Mouse (Mus musculus) urinary bladder, postnatal 36 days (tissue): ENCODE results near the gene Dydc1.

Experiments used
- DNase-seq, 2 experiments: peaks; one replicate each; pipeline ENCODE4 v3.0.0; 2022; ENCODE audit warnings: low spot score in 2 of 2, mixed read lengths in 1 of 2

Gene Dydc1

DNA sequence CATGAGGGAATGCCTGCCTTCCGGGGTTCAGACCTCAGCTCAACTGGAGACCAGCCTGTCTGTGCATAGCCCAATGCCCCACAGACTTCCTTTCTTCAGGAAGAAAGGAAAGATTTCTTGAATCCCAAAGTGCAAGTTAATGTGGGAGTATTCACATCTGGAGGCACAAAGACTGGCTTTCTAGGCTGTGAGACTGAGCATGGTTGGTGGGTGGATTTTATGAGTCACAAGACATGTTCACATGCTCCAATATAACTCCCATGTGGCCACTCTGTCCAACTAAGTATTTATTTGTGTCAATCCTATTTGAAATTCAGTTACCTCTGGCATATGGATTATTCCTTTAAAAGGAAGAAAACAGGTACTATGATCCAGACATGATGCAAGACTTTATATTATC, 26.0 kb downstream of the Dydc1 start:
- DNase-seq = no peak

DNA sequence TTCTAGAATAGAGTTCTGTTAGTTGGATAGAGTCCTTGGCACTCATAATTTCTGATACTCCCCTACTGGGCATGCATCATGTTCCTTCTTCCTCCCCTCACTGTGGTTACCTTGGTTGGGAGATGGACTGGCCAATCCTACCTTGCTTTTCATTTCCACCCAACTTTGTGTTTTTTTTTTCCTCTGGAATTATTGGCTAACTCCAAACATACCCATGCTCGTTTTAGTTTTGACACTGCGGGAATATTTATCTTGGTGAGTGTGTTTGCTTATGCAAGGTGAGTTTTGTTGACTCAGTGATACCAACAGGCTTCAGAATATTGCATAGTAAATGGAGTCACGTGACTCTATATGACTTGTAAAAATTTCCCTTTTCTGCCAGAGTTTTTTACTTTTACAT, 28.0 kb downstream of the Dydc1 start:
- DNase-seq = no peak

DNA sequence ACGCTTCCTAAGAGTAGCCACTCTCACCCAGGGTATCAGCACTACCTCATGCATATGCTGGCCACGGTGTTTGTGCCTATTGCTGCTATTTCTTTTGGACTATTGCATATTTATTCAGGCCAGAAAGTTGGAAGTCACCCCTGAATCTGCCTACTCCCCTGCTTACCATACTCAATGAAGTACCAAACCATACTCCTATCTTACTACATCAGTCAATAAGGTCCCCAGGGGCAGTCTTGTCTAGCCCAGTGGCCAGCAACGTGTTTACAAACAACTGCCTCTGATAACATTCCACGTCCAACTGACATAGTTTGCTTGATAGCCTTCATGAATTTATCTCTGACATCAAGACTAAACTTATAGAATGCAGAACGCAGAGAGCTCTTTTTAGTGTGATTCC, 28.5 kb downstream of the Dydc1 start:
- DNase-seq = no peak

DNA sequence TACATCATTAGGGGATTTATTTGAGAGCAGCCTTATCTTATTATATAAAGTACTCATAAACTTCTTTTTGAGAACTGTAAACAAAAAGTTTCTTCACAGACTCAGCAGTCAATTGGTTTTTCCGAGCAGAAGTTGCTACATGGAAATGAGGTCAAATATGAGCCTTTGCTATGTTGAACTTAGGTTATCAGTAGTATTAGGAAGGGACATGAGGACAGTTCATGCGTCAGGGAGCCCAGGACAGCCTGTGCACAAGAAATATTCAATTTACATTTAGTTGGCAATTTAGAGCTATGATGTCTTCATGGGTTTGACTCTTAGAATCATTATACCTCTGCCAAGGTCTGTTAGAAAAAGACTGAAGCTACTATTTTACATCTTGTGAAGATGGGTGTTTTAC, 29.6 kb downstream of the Dydc1 start:
- no peak for DNase-seq

DNA sequence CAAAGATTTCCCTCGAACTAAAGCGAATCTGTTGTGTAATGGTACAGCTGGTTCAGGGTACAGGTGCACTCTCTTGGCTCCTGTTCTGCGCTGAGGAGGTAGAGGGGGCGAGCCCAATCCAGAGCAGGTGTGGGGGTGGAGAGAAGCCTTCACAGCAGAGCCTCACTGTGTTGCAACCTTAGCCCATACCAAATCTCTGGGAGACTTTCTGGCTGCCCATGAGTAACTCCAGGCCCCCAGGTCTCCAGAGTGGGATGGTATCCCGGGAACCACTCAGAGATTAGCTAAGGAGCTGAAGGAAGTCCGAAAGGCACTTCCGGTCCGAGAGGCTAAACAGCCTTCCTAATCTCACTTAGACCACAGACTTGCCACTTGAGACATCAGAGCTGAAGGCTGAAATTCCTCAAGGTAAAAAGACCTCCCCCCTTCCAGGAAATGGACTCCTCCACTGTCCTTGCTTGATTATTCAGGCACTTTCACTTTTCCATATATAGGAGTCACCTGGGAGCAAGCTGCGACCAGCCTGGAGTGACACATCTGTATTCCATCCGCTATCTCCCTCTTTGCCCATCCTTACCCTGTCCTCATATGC, 32.2 kb downstream of the Dydc1 start, which contains the start of gene Mat1a:
Gene Mat1a (plus strand): TSS at position 183 of the 592 bp plus-strand sequence.
- no peak for DNase-seq

DNA sequence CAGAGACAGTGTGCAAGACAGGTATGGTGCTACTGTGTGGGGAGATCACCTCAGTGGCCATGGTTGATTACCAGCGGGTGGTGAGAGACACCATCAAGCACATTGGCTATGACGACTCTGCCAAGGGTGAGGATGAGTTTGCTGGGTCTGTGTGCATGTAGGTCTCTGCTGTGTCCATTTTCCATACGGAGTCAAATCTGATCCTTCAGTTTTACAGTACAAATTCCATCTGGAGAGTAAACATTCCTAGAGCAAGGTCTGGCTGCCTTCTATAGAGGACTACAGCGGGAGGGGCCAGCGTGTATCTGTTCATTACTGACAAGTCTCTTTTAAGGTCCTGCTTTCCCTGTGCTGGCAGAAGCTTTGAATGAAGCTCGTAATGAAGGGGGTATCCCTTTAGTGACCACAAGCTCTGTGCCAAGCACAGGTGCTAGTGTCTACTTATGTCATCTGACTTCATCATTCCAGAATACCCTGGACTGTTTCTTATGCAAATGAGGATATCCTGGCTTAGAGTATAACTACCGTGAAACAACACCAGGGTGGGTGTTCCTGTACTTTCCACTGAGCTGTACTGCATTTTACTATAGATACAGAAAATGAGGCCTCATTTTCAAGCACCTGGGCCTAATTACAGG, 38.4 kb downstream of the Dydc1 start:
- DNase-seq = no peak

DNA sequence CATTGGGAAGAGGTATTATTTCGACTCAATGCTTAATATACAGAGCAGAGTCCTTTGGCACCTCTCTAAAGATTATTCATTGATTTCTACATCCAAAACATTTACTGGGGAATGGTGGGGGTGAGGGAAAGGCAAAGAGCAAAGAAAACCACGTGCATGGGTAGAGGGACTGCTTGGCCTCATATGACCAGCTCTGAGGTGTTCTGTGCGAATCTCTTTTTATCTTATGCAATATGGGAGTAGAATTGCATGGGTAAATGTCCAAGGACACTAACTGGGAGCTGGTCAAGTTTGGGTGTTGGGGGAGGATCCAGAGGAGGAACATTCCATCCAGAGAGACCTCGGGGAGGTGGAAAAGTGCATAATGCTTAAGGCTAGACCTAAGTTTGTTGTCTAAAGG, 40.2 kb downstream of the Dydc1 start:
- DNase-seq = no peak

DNA sequence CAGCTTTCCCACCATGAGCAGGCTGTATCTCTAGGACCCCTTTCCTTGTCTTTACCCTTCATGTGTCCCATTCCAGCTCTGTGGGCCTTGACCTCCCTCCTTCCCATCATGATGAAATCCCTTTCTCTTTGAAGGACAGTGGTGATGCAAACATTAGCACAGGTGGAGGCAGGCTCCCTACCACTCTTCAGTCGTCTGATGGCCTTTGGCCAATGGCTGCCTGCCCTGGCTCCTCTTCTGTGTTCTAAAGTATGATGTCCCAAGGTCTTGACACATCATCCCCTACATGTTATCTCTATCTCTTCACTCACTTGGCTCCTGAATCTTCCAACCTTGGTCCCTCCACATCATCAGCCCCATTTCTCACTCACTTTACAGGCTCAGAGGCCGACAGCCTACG, 43.6 kb downstream of the Dydc1 start:
- DNase-seq = no peak

DNA sequence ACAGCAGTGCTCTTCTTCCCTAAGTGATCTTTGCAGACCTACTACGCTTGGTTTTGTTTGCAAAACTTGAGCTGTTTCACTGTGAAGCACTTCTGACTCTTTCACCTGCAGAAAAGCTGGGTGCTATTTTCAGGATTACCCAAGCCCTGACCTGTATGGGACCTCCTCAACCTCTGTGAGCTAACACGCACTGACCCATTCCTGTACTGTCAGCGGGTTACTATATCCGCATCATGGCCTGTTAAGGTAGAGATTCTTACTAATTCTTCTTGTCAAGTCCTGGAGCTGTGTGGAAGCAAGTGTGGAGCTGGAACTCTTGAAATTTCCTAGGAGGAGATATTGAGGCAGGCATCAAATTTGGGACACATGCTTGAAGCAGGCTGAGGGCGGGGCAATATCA, 52.0 kb downstream of the Dydc1 start:
- DNase-seq = no peak

DNA sequence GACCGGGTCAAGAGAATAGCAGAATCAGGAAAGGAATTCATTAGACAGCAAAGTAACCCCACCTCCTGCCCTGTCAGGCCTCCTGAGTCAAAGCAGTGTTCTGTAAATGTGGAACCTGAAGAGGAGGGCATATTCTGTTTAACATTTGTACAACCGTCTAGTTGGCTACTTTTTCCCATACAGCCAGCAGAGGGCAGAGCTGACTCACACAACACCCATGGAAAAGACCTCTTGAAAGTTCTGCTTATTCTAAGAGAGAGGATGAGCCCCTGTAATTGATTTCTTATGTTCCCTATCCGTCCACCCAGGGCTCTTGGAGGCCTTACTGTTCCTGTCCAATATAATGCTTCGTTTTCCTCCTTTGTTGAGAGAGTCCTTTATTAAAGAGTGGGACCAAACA, 55.3 kb downstream of the Dydc1 start:
- DNase-seq = peak in 1 of 2 experiments; percentile 5

DNA sequence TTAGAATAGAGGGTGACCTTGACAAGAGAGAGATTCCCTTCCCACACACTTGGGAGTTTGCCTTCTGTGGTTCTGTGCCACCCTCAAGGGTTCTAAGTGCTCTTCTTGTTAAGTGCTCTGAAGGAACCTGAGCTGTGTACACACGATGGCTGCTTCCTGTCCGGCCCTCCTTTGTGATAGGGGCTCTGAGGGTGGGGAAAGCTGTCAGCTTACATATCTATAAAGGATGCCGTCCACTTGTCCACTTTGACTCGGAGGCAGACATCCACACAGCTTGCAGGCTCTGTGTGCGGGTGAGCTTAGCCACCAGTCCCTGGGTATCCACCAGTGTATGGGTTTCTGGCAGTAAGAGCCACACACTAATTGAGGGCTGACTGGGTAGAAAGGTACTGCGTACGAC, 58.8 kb downstream of the Dydc1 start, which contains the start of gene Sftpa1:
Gene Sftpa1 (plus strand): TSS at position 243 of the 400 bp plus-strand sequence.
- DNase-seq = no peak

DNA sequence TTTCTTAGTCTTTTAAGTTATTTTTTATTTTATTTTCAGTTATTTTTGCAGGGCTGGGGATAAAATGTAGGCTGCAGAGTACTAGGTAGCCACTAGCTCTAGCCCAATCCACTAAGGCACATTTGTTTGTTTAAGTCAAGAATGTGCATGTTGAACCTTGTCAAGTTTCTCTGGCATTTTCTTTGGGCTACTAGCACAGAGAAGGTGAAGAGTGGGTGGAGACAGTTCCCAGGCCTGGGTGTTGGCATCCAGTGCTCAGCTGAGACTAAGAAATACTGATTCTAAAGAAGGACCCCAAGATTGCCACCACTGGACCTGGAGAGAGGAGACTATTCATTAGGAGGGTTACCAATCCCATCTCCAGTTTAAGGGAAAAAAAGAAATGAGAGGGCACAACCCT, 64.3 kb downstream of the Dydc1 start:
- DNase-seq = no peak

DNA sequence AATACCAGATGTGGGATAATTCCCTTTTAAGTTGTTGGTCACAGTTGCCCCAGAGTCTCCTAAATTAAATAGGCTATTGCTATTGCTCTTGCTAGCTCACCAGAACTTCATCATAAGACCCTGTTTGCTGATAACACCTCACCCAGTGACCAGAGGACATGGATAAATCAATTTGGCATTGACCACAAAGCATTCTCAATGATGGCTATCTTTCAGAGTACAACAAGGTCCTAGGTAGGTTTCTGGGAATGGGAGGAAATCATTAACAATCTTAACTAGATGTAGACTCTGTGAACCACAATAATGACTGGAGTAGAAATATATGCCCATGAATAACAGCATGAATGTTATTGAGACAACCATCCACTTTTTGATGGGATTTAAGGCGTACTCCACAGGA, 68.0 kb downstream of the Dydc1 start:
- no peak for DNase-seq
